Mouse (Mus musculus) spleen, adult 12 weeks (tissue): ENCODE measurements around the gene Gm3685.
"Not testable (repeated sequence)": the region's sequence is repeated elsewhere in the genome, so short reads cannot be mapped to it uniquely, and the experiment has no call there.

ENCODE experiments used
- DNase-seq: peaks from one replicate; pipeline ENCODE4 v3.0.0; 2022; ENCODE audit warnings: low spot score

Gm3685 gene

DNA sequence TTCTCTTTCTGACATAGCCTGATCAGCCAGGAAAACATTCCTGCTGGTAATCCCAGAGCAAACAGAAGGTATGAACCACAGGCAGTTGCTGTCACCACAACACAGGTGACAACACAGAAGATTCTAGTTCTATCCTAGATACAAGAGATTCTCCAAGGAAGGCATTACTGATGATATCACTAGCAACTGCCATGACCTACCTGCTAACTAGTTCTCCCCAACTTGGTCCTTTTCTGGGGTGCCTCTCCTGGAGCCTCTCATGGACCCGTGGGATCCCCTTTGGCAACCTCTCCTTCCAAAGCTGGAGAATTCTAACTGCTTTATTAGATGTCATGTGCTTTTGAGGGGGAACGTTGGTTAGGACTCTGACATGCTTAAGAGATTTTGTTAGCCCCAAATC, at the start of gene Gm3685:
TSS of gene Gm3685 (minus strand) at position 101 of the 400 bp plus-strand sequence.
- not testable (repeated sequence) for DNase-seq

DNA sequence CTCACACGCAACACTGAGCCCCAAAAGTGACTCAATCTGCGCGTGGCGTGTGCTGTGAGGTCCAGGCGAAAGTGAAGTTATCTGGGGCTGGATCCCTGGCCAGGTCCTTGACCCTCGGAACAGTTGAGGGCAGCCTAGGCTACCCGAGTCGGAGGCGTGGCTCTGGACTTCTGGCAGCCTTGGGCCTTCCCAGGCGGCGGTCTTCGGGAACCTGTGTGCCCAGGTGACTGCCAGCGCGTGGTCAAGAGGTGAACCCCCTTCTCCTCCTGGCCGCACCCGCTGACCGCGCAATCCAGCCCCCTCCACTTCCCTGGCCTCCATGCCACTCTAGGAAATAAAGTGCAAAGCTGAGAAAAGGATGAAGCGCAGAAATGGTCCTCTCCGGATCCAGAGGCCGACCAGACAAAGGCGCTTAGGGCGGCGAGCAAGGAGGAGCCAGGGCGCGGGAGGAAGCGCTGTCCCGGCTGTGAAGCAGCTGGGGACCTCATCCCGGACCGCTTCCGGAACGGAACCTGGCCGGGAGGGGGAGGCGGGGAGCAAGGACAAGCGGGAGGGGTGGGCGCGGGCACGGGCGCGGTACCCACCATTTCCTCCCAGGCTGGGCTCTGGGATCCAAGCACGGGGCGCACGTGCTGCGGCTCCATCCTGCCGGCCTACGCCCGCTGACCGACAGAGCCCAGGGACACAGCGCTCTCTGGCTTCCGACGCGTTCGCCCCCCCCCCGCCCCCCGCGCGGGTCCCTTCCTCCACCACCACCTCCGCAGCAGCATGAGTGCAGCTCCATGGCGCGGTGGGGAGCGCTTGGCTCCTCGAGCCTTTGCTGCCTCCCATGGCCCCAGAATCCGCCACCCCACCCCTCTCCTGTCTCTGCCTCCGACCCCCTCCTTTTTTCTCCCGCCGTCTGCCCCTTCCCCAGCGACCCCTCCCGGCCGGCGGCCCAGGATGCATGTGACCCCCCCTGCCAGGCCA, 17.7 kb downstream of the Gm3685 start, which contains the start of gene Gm10406:
TSS of gene Gm10406 (minus strand) at position 669 of the 969 bp plus-strand sequence.
- DNase-seq, result not testable (repeated sequence)

DNA sequence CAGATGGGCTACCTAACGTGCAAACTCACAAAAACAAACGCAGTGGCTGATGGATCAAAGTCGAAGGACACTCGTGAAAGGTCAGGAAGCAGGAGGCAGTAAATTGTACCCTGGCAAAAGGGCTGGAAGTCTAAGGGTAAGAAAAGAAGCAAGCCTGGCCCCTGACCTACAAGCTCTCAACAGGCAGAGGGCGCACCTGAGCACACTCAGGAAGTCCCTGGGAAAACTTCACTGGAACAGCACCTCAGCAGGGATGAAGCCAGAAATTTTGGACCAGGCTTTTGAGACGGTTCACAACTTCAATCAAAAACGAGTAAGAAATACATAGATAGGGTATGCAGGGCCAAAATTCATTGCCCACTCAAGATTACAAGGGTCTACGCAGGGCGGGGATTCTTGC, 18.5 kb downstream of the Gm3685 start:
- not testable (repeated sequence) for DNase-seq
